In genomic region chr1:72237007-72237775, GRCm38 (mm10) we compare ENCODE assay signal across 8 mouse cellular contexts. TPM values are rescaled to one million over a fixed set of nuclear protein-coding genes. Genes with fewer than 3 reads are reported as not detected.
A peak's percentile ranks its signal among the peaks of the same experiment; 100 is the strongest.
DNase-seq lines count a peak whose midpoint lies in the region; ATAC-seq and TF ChIP-seq lines count a peak whose summit lies in the region.

No protein-coding gene starts in this region.

- 3% methylated on average over 13 of the region's 13 CpGs for WGBS in thymus, adult 2 months
- WGBS in kidney, embryonic 15.5 days, result 5% methylated on average over 13 of the region's 13 CpGs

- no peaks in the 10 kb centered on the region; the same call in 1 of the 2 replicates for H3K27me3 ChIP-seq in thymus, adult 2 months (ENCODE audit: control insufficient read depth, insufficient read depth, low read length)
- H3K27me3 ChIP-seq in kidney, embryonic 15.5 days, result peaks cover 6% of the 10 kb centered on the region; the same call in 1 of the 2 replicates

- no peaks in the 10 kb centered on the region for H3K9me3 ChIP-seq in kidney, embryonic 15.5 days (replicated peaks)

- no peak overlapping the region for H3K4me3 ChIP-seq in thymus, adult 2 months (ENCODE audit: control insufficient read depth, insufficient read depth, low read length)
- H3K4me3 ChIP-seq in kidney, embryonic 15.5 days (replicated peaks), result peak overlapping the region; percentile 24

- no peak for TF ChIP-seq CTCF in thymus, adult 2 months (IDR thresholded peaks at IDR 0.05; ENCODE audit: borderline replicate concordance, control insufficient read depth, extremely low read depth, insufficient read depth, low read length, poor library complexity)

- H3K4me2 ChIP-seq in kidney, embryonic 15.5 days, result peak overlapping the region; percentile 49

- no peaks in the 10 kb centered on the region for H3K36me3 ChIP-seq in thymus, adult 2 months (ENCODE audit: control insufficient read depth, insufficient read depth, low read length)
- H3K36me3 ChIP-seq in kidney, embryonic 15.5 days, result no peaks in the 10 kb centered on the region

- peak; percentile 70 for DNase-seq in cerebellum, adult 9-10 months
- no peak for DNase-seq in cerebellum, postnatal 36 days
- DNase-seq in thymus, adult 2 months, result peak; percentile 17
- no peak for DNase-seq in thymus, adult 18-20 months
- peak; percentile 61 for DNase-seq in forelimb bud, embryonic 11.5 days (ENCODE audit: low read depth, low spot score)
- DNase-seq in mesoderm, embryonic 11.5 days (ENCODE audit: low read depth, low spot score), result peak; percentile 43
- DNase-seq in yolk sac, embryonic 10.5 days (ENCODE audit: low spot score), result no peak

- no peak for TF ChIP-seq POLR2A in thymus, adult 2 months (IDR thresholded peaks at IDR 0.05; ENCODE audit: control insufficient read depth, extremely low read depth, insufficient read depth, low read length, poor library complexity)

- no peak overlapping the region for H3K9ac ChIP-seq in kidney, embryonic 15.5 days

- 0 out of 2 replicates have a peak, but pooled peaks cover 5% of the 10 kb centered on the region for H3K4me1 ChIP-seq in thymus, adult 2 months (replicated peaks; ENCODE audit: control insufficient read depth, insufficient read depth, low read length)
- peaks cover 19% of the 10 kb centered on the region for H3K4me1 ChIP-seq in kidney, embryonic 15.5 days

- no peak overlapping the region for H3K27ac ChIP-seq in thymus, adult 2 months (ENCODE audit: control insufficient read depth, insufficient read depth, low read length)
- no peak overlapping the region for H3K27ac ChIP-seq in kidney, embryonic 15.5 days

- peak; percentile 74 for ATAC-seq in kidney, embryonic 15.5 days (replicated peaks; ENCODE audit: low FRiP score)

RNA-seq across cellular contexts. Expression of gene Mreg, which starts 25.1 kb away (rescaled TPM):
- polyA plus RNA-seq in thymus, adult 2 months (2012; rRNA removed), result 20.6 and 28.0 TPM in 2 replicates
- polyA plus RNA-seq in kidney, embryonic 15.5 days (2015; fragmentation: Nextera tagmentation; extraction: Ambion mirVana), result 5.4 and 5.7 TPM in 2 replicates

RNA-seq across cellular contexts. Expression of gene Pecr, which starts 46.9 kb away (rescaled TPM):
- polyA plus RNA-seq in thymus, adult 2 months (2012; rRNA removed), result 3.6 TPM in 2 replicates
- 53.8 and 54.9 TPM in 2 replicates for polyA plus RNA-seq in kidney, embryonic 15.5 days (2015; fragmentation: Nextera tagmentation; extraction: Ambion mirVana)

RNA-seq across cellular contexts. Expression of gene Tmem169, which starts 47.0 kb away (rescaled TPM):
- polyA plus RNA-seq in thymus, adult 2 months (2012; rRNA removed), result 0.46 and 0.89 TPM in 2 replicates
- 4.8 and 5.0 TPM in 2 replicates for polyA plus RNA-seq in kidney, embryonic 15.5 days (2015; fragmentation: Nextera tagmentation; extraction: Ambion mirVana)

Comparison
In these comparisons a context has a peak if more than half of its experiments do, and no peak if none do; other contexts are left out.
1. DNase-seq: peak in cerebellum, adult 9-10 months (single experiment), thymus, adult 2 months (single experiment), forelimb bud, embryonic 11.5 days (single experiment) and mesoderm, embryonic 11.5 days (single experiment); none in cerebellum, postnatal 36 days (0 of 2), thymus, adult 18-20 months (0 of 2) and yolk sac, embryonic 10.5 days (single experiment).
2. RNA of gene Pecr, which starts 46.9 kb away (polyA plus RNA-seq): 53.8 to 54.9 TPM in kidney, embryonic 15.5 days; 3.6 TPM in thymus, adult 2 months; every median in the first group is over 10 times any median in the second.